Mouse (Mus musculus) E14TG2a.4 (cell line): ENCODE measurements around the gene Lrrc14b.
A peak's percentile ranks its signal among the peaks of the same experiment; 100 is the strongest.

ENCODE experiments used
- H3K27me3 ChIP-seq: 2 replicates; pipeline ENCODE4 v1.6.1; 2014; ENCODE audit warnings: low read length, control low read depth; ENCODE audit not compliant: insufficient read depth
- H3K36me3 ChIP-seq: 2 replicates; pipeline ENCODE4 v1.6.1; 2014; ENCODE audit warnings: low read length, control low read depth; ENCODE audit not compliant: insufficient read depth
- H3K4me1 ChIP-seq: replicated peaks from 2 replicates; pipeline ENCODE4 v1.6.1; 2014; ENCODE audit warnings: low read depth, low read length, control low read depth
- H3K4me3 ChIP-seq: replicated peaks from 2 replicates; pipeline ENCODE4 v1.5.1; 2014; ENCODE audit warnings: mild to moderate bottlenecking, low read length
- H3K9me3 ChIP-seq: 2 replicates; pipeline ENCODE4 v1.6.1; 2014; ENCODE audit warnings: low read length, control low read depth
- CTCF ChIP-seq: conservative IDR thresholded peaks from 2 replicates; pipeline ENCODE4 v1.5.1; 2014; ENCODE audit warnings: low read length
- NANOG ChIP-seq: IDR thresholded peaks from 2 replicates; pipeline ENCODE4 v1.6.1; 2014; ENCODE audit warnings: borderline replicate concordance, low read length, mixed read lengths
- POU5F1 ChIP-seq: IDR thresholded peaks from 2 replicates; pipeline ENCODE4 v1.6.1; 2014; ENCODE audit warnings: low read length, borderline replicate concordance

The Lrrc14b gene

DNA sequence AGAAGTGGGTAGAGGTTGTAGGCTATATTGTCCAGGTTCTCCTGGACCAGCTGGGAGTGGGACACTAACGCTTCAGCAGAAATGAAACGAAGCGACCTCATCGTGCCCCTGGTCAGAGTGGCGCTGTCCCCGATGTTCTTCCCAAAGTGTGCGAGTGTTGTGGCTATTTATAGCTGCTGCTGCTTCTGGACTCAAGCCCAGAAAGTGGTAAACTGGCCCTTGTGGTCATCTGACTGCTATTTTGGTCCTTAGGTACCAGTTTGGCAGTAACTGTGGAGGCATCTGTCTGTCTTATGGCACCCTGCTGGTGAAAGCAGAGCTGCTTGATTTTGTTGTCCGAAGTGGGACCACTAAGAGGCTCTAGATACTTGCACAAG, at the start of gene Lrrc14b:
TSS of gene Lrrc14b (minus strand) at position 147 of the 377 bp plus-strand sequence.
- no peak for TF ChIP-seq POU5F1
- no peak for TF ChIP-seq NANOG
- TF ChIP-seq CTCF = no peak
- Histone ChIP-seq H3K36me3 (peaks cover 23% of the 10 kb centered on the region), H3K4me3 (no peak within 1 kb of the TSS), H3K27me3 (no peaks in the 10 kb centered on the region), H3K4me1 (peaks cover 11% of the 10 kb centered on the region), H3K9me3 (no peaks in the 10 kb centered on the region)

DNA sequence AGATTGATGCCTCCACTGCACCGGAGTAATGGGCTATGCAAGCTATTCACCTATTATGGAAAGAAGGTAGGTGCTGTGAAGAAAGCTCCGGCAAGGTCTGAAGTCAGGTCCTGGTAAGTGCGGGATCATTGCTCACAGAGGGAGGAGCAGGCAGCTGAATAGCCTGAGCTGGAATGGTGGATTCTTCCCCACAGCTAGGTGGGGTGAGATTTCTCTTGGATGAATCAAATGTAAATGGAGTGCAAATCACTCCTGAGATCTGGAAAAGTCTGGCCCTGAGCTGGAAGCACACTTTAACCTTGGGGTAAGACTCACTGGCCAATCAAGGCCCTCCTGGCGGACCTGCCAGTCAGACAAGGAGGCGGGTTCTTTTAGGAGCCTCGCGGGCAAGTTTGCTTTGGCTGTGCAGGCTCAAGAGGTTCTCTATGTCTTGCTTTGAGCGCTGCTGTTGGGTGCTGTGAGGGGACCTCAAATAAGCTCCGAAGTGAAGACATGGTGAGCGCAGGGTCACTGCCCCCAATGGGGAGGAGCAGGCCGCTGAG, 35.6 kb upstream of the Lrrc14b start, which contains the start of gene Ftl1-ps1:
TSS of gene Ftl1-ps1 (plus strand) at position 397 of the 542 bp plus-strand sequence.
- TF ChIP-seq NANOG = peak; percentile 88
- TF ChIP-seq CTCF = no peak
- peak; percentile 49; the same call in 1 of the 2 replicates for TF ChIP-seq POU5F1
- H3K4me1 ChIP-seq = peaks cover 26% of the 10 kb centered on the region
- H3K36me3 ChIP-seq = no peaks in the 10 kb centered on the region
- H3K27me3 ChIP-seq = peaks cover 12% of the 10 kb centered on the region
- peak within 1 kb of the TSS; percentile 76 for H3K4me3 ChIP-seq
- no peaks in the 10 kb centered on the region for H3K9me3 ChIP-seq

DNA sequence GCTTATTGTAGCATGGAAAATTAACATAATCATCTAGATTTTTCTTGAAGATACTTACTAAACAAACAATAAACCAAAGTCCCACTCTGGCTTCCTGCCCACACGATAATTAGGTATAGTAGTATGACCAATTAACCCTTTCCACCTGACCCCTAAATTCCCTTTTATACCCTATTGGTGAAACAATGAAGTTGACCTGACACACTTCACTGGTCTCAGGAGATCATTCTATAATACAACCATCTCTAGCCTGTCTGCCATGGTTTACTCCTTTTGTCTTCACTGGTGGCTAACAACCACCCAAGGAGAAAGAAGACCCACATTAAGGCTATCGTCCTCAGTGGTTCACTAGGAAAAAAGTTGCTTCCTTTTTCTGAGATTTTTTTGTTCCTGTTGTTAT, 27.4 kb upstream of the Lrrc14b start:
- TF ChIP-seq NANOG = no peak
- no peak for TF ChIP-seq CTCF
- no peak for TF ChIP-seq POU5F1
- Histone ChIP-seq H3K36me3 (no peaks in the 10 kb centered on the region), H3K4me1 (peaks cover 9% of the 10 kb centered on the region), H3K4me3 (no peak overlapping the region), H3K9me3 (no peaks in the 10 kb centered on the region), H3K27me3 (peaks cover 9% of the 10 kb centered on the region; the same call in 1 of the 2 replicates)

DNA sequence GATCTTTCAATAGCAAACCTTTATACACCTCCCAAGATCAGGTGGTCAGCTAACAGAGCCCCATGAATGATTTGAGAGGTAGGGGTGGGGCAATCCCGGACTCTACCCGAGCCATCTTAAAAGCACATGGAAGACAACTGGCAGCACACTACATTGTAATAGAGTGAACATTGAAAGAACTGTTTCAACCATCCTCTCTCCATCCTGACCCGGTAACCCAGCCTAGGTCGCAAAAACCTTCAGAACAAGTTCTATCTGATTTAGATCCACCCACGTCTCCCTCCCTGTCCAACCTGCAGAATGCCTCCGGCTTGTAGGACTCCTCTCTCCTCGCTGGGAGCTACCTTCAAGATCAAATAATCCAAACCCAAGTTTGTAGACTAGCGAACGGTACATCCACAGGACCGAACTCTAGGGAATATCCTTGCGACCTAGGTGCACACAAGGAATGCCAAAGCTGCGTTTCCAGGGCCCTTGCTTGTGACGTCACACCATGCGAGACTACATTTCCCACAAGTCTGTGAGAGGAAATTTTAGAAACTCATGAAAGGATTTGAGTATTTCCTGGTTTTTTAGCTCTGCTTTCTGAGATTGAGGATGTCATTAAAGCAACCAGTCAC, 26.7 kb upstream of the Lrrc14b start, which contains the start of gene Zfp72:
TSS of gene Zfp72 (minus strand) at position 466 of the 620 bp plus-strand sequence.
- H3K27me3 ChIP-seq = peaks cover 9% of the 10 kb centered on the region; the same call in 1 of the 2 replicates
- peaks cover 9% of the 10 kb centered on the region for H3K4me1 ChIP-seq
- peak within 1 kb of the TSS; percentile 87 for H3K4me3 ChIP-seq
- H3K9me3 ChIP-seq = no peaks in the 10 kb centered on the region
- H3K36me3 ChIP-seq = no peaks in the 10 kb centered on the region
- TF ChIP-seq CTCF = no peak
- no peak for TF ChIP-seq POU5F1
- no peak for TF ChIP-seq NANOG

GRCm38 (mm10) chr13:74389730-74390129, 25.9 kb upstream of the Lrrc14b start:
- 0 out of 2 replicates have a peak, but pooled peaks cover 1% of the 10 kb centered on the region for H3K27me3 ChIP-seq

GRCm38 (mm10) chr13:74382289-74382688, 18.5 kb upstream of the Lrrc14b start:
- Histone ChIP-seq H3K27me3 (no peaks in the 10 kb centered on the region), H3K9me3 (peaks cover 6% of the 10 kb centered on the region; the same call in 1 of the 2 replicates), H3K4me1 (peaks cover 5% of the 10 kb centered on the region), H3K36me3 (0 out of 2 replicates have a peak, but pooled peaks cover 3% of the 10 kb centered on the region), H3K4me3 (no peak overlapping the region)
- TF ChIP-seq POU5F1 (no peak), NANOG (no peak)

More at GRCm38 (mm10) chr13:74389730-74390129, 25.9 kb upstream of the Lrrc14b start:
- no peak for TF ChIP-seq NANOG
- H3K36me3 ChIP-seq = no peaks in the 10 kb centered on the region
- H3K9me3 ChIP-seq = peaks cover 2% of the 10 kb centered on the region; the same call in 1 of the 2 replicates
- H3K4me1 ChIP-seq = peaks cover 9% of the 10 kb centered on the region
- H3K4me3 ChIP-seq = peak overlapping the region; percentile 87

DNA sequence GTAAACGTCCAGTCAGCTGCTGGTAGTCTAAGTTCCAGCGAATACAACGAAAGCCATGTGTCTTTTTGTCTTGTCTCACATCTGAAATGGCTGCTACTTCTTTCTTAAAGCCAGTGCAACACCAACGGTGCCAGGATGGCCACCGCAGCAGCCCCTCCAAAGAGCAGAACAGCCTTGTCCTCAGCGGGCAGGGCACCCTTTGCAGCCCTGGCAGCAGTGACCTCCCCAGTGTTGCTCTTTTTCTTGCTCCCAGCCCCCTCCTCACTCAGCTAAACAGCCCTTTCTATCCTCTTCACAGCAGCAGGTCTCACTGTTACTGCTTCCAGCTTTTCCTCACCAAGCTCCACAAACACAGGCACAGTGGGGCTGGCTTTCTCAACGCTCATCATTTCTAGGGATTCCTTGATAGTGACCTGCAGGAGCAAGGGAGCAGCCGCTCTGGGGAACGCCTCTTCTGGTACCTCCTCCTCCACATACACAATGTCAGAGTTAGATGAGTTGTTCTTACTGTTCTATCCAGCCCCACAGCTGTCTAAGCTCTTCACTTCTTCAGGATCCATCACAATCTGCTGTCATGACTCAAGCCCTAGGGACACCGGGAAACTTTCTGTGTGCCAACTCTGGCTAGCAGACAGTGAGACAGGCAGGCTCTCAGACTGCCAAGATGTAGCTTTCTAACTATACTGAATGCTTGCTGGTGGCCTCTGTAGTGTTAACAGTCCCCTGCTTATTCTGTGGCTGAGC, 17.9 kb upstream of the Lrrc14b start:
- Histone ChIP-seq H3K9me3 (peaks cover 6% of the 10 kb centered on the region; the same call in 1 of the 2 replicates), H3K4me3 (no peak overlapping the region), H3K4me1 (peaks cover 5% of the 10 kb centered on the region), H3K36me3 (peaks cover 8% of the 10 kb centered on the region; the same call in 1 of the 2 replicates), H3K27me3 (no peaks in the 10 kb centered on the region)
- no peak for TF ChIP-seq NANOG
- no peak for TF ChIP-seq CTCF
- TF ChIP-seq POU5F1 = no peak

GRCm38 (mm10) chr13:74363176-74363858, 488 bp downstream of the Lrrc14b start:
- peaks cover 11% of the 10 kb centered on the region for H3K4me1 ChIP-seq
- H3K9me3 ChIP-seq = no peaks in the 10 kb centered on the region
- no peak overlapping the region for H3K4me3 ChIP-seq
- TF ChIP-seq NANOG (no peak), POU5F1 (no peak), CTCF (no peak)
- H3K36me3 ChIP-seq = peaks cover 28% of the 10 kb centered on the region
- H3K27me3 ChIP-seq = no peaks in the 10 kb centered on the region
